Mouse (Mus musculus) MEL (cell line): ENCODE data around the gene Gm10401.
A peak's percentile ranks its signal among the peaks of the same experiment; 100 is the strongest.

Experiments
- E2F4 ChIP-seq: IDR thresholded peaks from 2 replicates; pipeline ENCODE4 v1.6.1; 2011; ENCODE audit warnings: low read depth, low read length, improper control_type of control experiment, borderline replicate concordance
- POLR2AphosphoS5 ChIP-seq: IDR thresholded peaks from 2 replicates; pipeline ENCODE4 v1.6.1; 2012; ENCODE audit warnings: low read depth, borderline replicate concordance, mild to moderate bottlenecking, inconsistent platforms, low read length, moderate library complexity, mixed read lengths
- RCOR1 ChIP-seq: IDR thresholded peaks from 2 replicates; pipeline ENCODE4 v1.6.1; 2012; ENCODE audit warnings: low read depth, mild to moderate bottlenecking, inconsistent platforms, low read length, improper control_type of control experiment
- TCF12 ChIP-seq: IDR thresholded peaks from 2 replicates; pipeline ENCODE4 v1.6.1; 2014; ENCODE audit warnings: low read depth, mild to moderate bottlenecking, inconsistent platforms, low read length, improper control_type of control experiment, moderate library complexity

- TF ChIP-seq E2F4: no peak
- peak; percentile 46; the same call in 1 of the 2 replicates for TF ChIP-seq TCF12
- no peak for TF ChIP-seq RCOR1
- no peak for TF ChIP-seq POLR2AphosphoS5
Observed at GRCm38 (mm10) chr5:115118961-115119570, 21.0 kb upstream of the Gm10401 start, which contains the start of gene Acads.
